Mouse (Mus musculus): Measurements from ENCODE around the gene Filip1.

GRCm38 (mm10) chr9:80052951-80053350 is 40.3 kb upstream of the Filip1 start:
- TF ChIP-seq CTCF (IDR thresholded peaks at IDR 0.05; ENCODE audit: insufficient read depth, low read length) (no peak), POLR2A (IDR thresholded peaks at IDR 0.05; ENCODE audit: borderline replicate concordance, extremely low read depth, low read depth, low read length) (no peak)
